Mouse (Mus musculus): ENCODE results near the gene Tanc2. TPM values are rescaled to one million over a fixed set of nuclear protein-coding genes. Genes with fewer than 3 reads are reported as not detected.
A peak's percentile ranks its signal among the peaks of the same experiment; 100 is the strongest.

Tanc2 gene
- total RNA-seq (2021) = 100 to 1,000 TPM; 238 to 244 TPM
- long read RNA-seq, experiment 1, partial matches to known transcripts = 5 of 38 reads
- long read RNA-seq, experiment 1, other reads (novel, unspliced or antisense) = 33 of 38 reads
- long read RNA-seq, experiment 2, full-length matches to known transcripts = 1 of 29 reads
- long read RNA-seq, experiment 2, partial matches to known transcripts = 9 of 29 reads
- long read RNA-seq, experiment 2, other reads (novel, unspliced or antisense) = 19 of 29 reads

- intact Hi-C loops (cut with DNase I) = loop anchor here (5.0 to 10.0 kb wide), 3 partner anchors 93 to 325 kb away; partner anchors contain the start of gene March10
These were observed at the start of gene Tanc2 for GRCm38 (mm10) chr11:105589877-105590641. Tanc2 (plus strand) TSS chr11:105589986.

GRCm38 (mm10) chr11:105540781-105541180, 49.0 kb upstream of the Tanc2 start:
- intact Hi-C loops (cut with DNase I) = no loop called here
- no peak for DNase-seq (ENCODE audit: low spot score in 2 of 2)

More at GRCm38 (mm10) chr11:105589877-105590641, at the start of gene Tanc2:
- DNase-seq (ENCODE audit: low spot score in 2 of 2) = peak; percentile 33 to 50

DNA sequence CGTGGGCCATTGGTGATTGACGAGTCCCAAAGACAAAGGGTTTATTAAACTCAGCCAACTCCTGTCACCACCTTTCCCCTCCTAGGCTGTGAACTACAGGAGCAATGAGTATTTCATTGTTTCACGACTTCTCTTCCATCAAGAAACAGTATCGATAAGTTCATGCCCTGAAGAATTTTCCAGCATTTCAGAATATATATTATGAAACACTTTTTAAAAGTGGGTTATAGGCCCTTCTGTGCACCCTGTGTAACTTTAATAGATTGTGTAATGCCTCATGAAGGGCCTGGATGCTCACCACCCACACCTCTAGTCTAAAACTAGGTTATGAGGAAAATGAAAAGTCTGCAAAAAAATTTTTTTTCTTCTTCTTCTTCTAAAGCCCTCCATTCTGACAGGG, 48.4 kb upstream of the Tanc2 start:
- DNase-seq (ENCODE audit: low spot score in 2 of 2) = no peak
- intact Hi-C loops (cut with DNase I) = no loop called here

DNA sequence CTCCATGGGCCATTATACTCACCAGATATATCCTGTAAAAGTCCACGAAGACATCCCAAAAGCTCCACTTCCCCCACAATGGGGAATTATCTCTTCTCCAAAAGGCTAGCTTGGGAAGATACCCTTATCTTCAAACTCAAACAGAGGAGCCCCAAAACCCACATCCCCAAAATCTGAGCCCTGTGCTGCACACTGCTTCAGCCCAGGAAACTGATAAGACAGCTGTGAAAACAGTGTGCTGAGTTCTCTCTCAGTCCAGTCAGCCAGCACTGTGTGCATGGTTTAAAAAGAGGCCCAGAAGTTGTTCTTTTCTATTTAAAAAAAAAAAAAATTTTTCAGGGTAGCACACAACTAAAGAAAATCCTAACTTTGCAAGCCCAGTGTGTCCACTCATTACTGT, 47.7 kb upstream of the Tanc2 start:
- DNase-seq (ENCODE audit: low spot score in 2 of 2) = no peak
- intact Hi-C loops (cut with DNase I) = no loop called here

GRCm38 (mm10) chr11:105545801-105546200, 44.0 kb upstream of the Tanc2 start:
- intact Hi-C loops (cut with DNase I) = no loop called here
- DNase-seq (ENCODE audit: low spot score in 2 of 2) = no peak

GRCm38 (mm10) chr11:105546393-105546792, 43.4 kb upstream of the Tanc2 start:
- DNase-seq (ENCODE audit: low spot score in 2 of 2) = no peak
- intact Hi-C loops (cut with DNase I) = no loop called here

- intact Hi-C loops (cut with DNase I) = no loop called here
- DNase-seq (ENCODE audit: low spot score in 2 of 2) = no peak
These were observed 41.4 kb upstream of the Tanc2 start for GRCm38 (mm10) chr11:105548383-105548782.

DNA sequence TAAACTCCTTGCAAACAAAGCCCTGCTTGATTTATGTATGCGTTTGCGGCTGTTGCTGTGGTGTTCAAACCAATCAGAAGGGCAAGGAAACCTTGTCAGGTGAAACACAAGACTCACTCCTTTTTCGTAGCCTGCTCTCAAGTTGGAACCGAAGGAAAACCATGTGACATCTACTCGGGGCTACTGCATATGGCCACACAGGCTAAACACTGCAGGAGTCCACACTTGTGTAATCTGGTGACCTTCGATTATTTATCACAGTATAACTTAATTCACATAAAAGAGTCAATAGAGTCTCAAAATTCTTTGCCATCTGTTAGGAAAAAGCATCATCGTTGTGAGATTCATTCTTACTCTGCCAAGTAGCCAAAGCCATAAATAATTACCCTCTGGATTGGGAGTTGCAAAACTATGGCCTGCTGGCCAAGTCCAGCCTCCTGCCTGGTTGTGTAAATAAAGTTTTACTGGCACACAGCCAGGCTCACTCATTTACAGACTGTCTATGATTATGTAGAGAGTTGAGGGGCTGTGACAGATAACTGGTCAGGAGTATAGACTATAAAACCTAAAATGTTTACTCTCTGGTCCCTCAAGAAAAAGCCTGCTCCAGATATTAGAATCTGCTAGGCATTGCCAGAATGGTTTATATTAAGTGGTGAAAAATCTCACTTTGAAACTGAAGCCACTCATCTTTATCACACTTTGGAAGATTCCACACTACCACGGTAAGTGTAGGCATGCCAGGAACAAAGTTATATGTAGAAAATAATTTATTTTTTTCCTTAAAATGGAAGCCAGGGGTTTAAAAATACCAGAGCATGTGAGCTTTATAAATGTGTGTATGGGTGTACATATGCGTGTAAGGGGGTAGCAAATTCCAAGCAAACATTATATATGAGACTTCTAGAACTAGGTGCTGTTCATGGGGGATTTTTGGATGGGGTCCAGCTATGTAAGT, 40.3 kb upstream of the Tanc2 start:
- intact Hi-C loops (cut with DNase I) = no loop called here
- DNase-seq (ENCODE audit: low spot score in 2 of 2) = peak in 1 of 2 experiments; percentile 48

DNA sequence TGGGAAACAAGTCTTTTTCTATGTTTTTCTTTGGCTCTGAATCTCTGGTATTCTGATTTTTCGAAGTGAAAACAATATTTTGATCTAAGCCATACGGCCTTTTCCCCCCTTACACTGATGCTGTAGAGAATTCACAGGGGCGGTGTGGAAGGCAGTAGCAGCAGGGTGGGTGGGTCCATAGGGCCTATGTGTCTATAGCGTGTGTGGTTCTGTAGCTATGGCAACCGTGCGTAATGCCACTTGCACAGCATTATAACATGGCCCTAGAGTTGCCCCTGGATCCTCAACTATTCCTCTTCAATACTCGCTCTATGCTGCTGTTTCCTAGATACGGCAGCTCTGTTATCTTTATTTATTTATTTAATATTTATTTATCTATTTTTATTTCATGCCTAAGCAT, 32.5 kb upstream of the Tanc2 start:
- intact Hi-C loops (cut with DNase I) = no loop called here

GRCm38 (mm10) chr11:105558091-105558490, 31.7 kb upstream of the Tanc2 start:
- intact Hi-C loops (cut with DNase I) = no loop called here
- no peak for DNase-seq (ENCODE audit: low spot score in 2 of 2)

More for the DNA sequence above, 32.5 kb upstream of the Tanc2 start:
- peak in 1 of 2 experiments; percentile 7 for DNase-seq (ENCODE audit: low spot score in 2 of 2)

DNA sequence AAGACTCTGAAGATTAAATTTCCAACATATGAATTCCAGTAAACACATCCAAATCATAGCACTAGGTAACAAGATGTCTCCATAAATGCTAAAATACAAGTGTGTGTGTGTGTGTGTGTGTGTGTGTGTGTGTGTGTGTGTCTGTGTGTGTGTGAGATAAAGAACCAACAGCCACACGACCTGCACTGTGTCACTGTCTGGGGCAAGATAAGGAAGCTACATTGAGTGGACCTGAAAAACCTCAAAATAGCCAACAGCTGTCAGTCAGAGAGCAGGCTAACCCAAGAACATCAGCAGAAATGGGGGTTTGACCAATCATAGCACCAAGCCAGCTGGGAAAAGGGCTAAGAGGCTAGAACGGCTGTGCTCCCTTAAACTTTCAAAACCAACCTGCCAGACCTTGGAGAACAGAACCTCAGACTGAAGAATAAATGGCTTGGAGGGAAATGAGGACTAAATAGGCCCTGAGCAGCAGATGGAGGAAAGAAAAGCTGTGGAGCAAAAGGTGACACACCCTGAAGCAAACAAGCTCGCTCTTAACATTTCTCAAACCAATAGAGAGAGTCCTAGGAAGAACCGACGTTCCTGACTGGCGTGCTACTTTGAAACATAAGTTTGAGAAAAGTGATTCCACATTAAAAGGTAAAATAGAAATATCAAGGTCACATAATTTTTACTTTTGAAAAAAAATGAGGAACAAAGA, 30.8 kb upstream of the Tanc2 start:
- no peak for DNase-seq (ENCODE audit: low spot score in 2 of 2)
- intact Hi-C loops (cut with DNase I) = no loop called here

DNA sequence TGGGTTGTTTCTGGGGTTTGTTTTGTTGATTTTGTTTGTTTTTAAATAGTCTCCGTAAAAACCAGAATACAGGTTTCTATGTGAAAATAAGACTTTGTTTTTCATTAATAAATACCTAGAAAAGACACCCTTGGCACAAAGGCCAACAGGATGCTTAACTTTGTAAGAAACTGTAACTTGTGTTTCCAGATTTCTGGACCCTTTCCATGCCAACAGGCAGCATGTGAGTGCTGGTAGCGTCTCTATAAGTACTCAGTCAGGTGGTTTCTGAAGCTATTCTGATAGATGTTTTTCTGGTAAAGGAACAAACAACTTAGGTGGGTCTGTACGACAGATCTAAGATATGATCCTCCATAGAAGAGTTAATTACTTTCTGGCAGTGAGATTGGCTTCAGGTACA, 26.2 kb upstream of the Tanc2 start:
- intact Hi-C loops (cut with DNase I) = no loop called here
- DNase-seq (ENCODE audit: low spot score in 2 of 2) = no peak

GRCm38 (mm10) chr11:105567221-105567641, 22.6 kb upstream of the Tanc2 start:
- intact Hi-C loops (cut with DNase I) = no loop called here

DNA sequence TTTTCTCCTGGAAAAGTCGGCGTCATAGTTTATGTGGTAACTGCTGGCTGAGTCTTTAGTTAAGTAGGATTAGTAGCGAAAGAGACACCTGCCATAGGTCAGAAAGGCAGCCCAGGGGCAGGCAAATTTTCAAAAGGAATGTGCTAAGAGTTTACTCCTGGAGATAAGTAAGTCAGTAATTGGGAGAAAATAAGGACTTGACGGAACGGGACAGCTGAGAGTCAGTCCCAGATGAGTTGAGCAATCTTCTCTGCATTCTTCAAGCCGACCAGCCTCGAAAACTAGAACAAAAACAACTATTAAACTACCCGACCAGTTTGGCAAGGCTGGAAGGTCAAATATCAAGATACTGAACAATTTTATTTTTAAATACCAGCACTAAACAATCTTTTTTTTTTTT, 17.8 kb upstream of the Tanc2 start:
- intact Hi-C loops (cut with DNase I) = no loop called here
- no peak for DNase-seq (ENCODE audit: low spot score in 2 of 2)

More at GRCm38 (mm10) chr11:105567221-105567641, 22.6 kb upstream of the Tanc2 start:
- peak in 1 of 2 experiments; percentile 14 for DNase-seq (ENCODE audit: low spot score in 2 of 2)

DNA sequence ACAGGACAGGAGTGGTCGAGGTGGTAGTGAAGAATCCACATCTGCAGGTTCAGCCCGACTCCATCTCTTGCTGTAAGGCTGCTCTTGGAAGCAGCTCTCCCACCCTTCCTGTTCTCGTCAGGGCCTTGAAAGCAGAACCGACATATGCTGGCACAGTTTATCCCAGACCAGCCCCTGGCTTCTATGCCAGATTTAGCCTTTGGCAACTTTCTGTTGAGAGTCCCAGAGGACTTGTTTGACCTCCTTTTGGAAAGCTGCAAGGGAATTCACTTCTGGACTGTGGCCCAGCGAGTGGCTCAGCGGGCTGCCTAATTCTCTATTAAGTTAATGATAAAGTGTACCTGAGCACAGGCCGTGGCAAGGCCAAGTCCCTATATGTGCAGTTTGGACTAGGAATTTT, 15.5 kb upstream of the Tanc2 start:
- intact Hi-C loops (cut with DNase I) = no loop called here
- peak in 1 of 2 experiments; percentile 17 for DNase-seq (ENCODE audit: low spot score in 2 of 2)

DNA sequence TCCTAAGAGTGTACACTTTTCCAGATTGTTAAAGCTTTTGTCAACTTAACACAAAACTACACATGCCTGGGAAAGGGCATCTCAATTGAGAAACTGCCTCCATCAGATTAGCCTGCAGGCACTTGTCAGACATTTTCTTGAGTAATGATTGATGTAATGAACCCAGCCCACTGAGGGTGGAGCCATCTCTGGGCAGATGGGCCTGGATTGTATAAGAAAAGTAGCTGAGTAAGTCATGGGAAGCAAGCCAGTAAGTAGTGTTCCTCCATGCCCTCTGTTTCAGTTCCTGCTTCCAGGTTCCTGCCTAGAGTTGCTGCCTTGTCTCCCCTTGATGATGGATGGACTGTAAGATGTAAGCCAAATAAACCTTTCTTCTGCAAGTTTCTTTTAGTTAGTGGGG, 12.6 kb upstream of the Tanc2 start:
- DNase-seq (ENCODE audit: low spot score in 2 of 2) = no peak
- intact Hi-C loops (cut with DNase I) = no loop called here

DNA sequence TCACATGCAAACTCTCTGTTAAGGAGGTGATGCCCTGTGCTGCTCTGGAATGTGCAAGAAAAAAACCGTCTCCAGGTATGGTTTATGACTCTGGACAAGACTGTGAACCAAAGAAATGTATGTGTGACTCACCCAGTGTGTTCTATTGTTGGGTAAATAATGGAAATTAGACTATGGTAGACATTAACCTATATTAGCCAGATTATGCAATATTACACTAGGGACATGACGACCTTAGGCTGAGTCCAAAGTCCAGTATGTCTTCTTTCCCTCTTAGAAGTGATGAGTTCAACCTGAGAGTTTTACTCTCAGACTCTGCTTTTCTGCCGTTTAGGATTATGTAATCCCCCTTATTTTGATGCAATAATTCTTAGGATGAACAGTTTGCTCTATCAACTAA, 7.8 kb upstream of the Tanc2 start:
- DNase-seq (ENCODE audit: low spot score in 2 of 2) = no peak

GRCm38 (mm10) chr11:105589231-105589876, 432 bp upstream of the Tanc2 start:
- peak; percentile 89 to 94 for DNase-seq (ENCODE audit: low spot score in 2 of 2)
- intact Hi-C loops (cut with DNase I) = no loop called here

More for the DNA sequence above, 7.8 kb upstream of the Tanc2 start:
- intact Hi-C loops (cut with DNase I) = no loop called here

Measured in left cerebral cortex, postnatal 14 days (tissue).